Mouse (Mus musculus) liver, embryonic 18 days (tissue): Measurements from ENCODE around the gene Troap. TPM values are rescaled to one million over a fixed set of nuclear protein-coding genes. Genes with fewer than 3 reads are reported as not detected.

Experiments
- polyA plus RNA-seq: library from polyadenylated mRNA; depleted of rRNA; stranded (reverse); fragments of >200 nt; gene quantifications from 2 replicates; pipeline ENCODE4 v1.2.3, GENCODE M21; 2012; rRNA removed

Gene Troap
- polyA plus RNA-seq, result 6.3 and 9.4 TPM in 2 replicates

DNA sequence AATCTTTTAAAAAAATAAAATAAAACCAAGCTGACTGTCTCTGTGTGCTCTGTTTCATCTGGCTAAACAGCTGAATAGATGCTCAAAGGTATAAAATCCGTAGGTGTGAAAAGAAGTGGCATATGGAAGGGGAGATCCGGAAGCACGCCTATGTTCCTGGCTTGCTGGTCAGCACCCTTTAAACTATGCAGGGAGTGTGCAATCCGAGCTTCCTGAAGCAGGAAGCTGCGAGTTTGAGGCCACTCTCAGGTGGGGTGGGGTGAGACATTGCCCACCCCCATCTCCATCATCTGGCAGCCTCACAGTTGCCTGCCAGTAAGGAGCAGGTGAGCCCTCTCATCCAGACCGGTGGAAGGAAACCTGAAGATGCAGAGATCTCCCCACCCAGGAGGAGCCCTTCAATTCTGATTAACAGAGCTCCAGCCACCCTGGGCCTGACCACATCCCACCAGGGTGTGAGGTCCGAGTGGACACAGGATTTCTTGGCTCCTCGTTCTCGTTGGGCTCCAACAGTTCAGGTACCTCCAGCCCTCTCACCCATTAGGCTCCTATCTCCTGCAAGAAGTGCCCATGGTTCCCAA is at the start of gene Troap:
Gene Troap, plus strand, starts transcription at position 557 of the 581 bp plus-strand sequence.

GRCm38 (mm10) chr15:99029619-99030584 is 44.5 kb upstream of the Troap start, which contains the start of gene Tuba1c:
TSS of gene Tuba1c (plus strand) at chr15:99029891.

GRCm38 (mm10) chr15:99055040-99055439 is 19.3 kb upstream of the Troap start, which contains the start of gene Prph:
TSS of gene Prph (plus strand) at chr15:99055174.

GRCm38 (mm10) chr15:99087253-99088075 is 13.1 kb downstream of the Troap start, which contains the start of gene C1ql4:
TSS of gene C1ql4 (minus strand) at chr15:99087817.

GRCm38 (mm10) chr15:99092870-99093269 is 18.5 kb downstream of the Troap start, which contains the start of gene Dnajc22:
TSS of gene Dnajc22 (plus strand) at chr15:99093170.

GRCm38 (mm10) chr15:99125711-99126080 is 51.3 kb downstream of the Troap start, which contains the start of gene Spats2:
TSS of gene Spats2 (plus strand) at chr15:99125916.

Other genes with a start within 250 kb of the Troap start
- gene Prkag1, start 243.1 kb upstream of the Troap start, polyA plus RNA-seq, result 47.3 and 53.3 TPM in 2 replicates
- 3.5 and 6.2 TPM in 2 replicates for gene Kmt2d, start 203.4 kb upstream of the Troap start, polyA plus RNA-seq
- gene Rhebl1, start 180.0 kb upstream of the Troap start, polyA plus RNA-seq, result 1.5 and 1.6 TPM in 2 replicates
- gene Dhh, start 176.0 kb upstream of the Troap start, polyA plus RNA-seq, result 0.14 and 0.16 TPM in 2 replicates
- 15.8 and 17.4 TPM in 2 replicates for gene Lmbr1l, start 156.3 kb upstream of the Troap start, polyA plus RNA-seq
- gene Tuba1b, start 140.0 kb upstream of the Troap start, polyA plus RNA-seq, result 760 and 830 TPM in 2 replicates
- 0.19 TPM in 1 of 2 replicates, not detected in the other for gene Gm49450, start 121.0 kb upstream of the Troap start, polyA plus RNA-seq
- 31.0 and 37.6 TPM in 2 replicates for gene Tuba1a, start 120.9 kb upstream of the Troap start, polyA plus RNA-seq
- gene Tuba1c, start 44.7 kb upstream of the Troap start, polyA plus RNA-seq, result 221 and 258 TPM in 2 replicates
- gene Prph, start 19.4 kb upstream of the Troap start, polyA plus RNA-seq, result 0.17 and 0.37 TPM in 2 replicates
- 0.02 and 0.07 TPM in 2 replicates for gene C1ql4, start 13.2 kb downstream of the Troap start, polyA plus RNA-seq
- 32.2 and 35.9 TPM in 2 replicates for gene Dnajc22, start 18.6 kb downstream of the Troap start, polyA plus RNA-seq
- 5.8 and 6.0 TPM in 2 replicates for gene Spats2, start 51.3 kb downstream of the Troap start, polyA plus RNA-seq
- gene Kcnh3, start 150.3 kb downstream of the Troap start, polyA plus RNA-seq, result 0.17 and 0.20 TPM in 2 replicates
- 17.7 and 17.8 TPM in 2 replicates for gene Mcrs1, start 177.4 kb downstream of the Troap start, polyA plus RNA-seq
- 14.0 and 19.0 TPM in 2 replicates for gene Prpf40b, start 220.5 kb downstream of the Troap start, polyA plus RNA-seq
- 0.01 and 0.06 TPM in 2 replicates for gene Fam186b, start 221.3 kb downstream of the Troap start, polyA plus RNA-seq